ENCODE assay signal across 27 mouse cellular contexts in the genomic region with DNA sequence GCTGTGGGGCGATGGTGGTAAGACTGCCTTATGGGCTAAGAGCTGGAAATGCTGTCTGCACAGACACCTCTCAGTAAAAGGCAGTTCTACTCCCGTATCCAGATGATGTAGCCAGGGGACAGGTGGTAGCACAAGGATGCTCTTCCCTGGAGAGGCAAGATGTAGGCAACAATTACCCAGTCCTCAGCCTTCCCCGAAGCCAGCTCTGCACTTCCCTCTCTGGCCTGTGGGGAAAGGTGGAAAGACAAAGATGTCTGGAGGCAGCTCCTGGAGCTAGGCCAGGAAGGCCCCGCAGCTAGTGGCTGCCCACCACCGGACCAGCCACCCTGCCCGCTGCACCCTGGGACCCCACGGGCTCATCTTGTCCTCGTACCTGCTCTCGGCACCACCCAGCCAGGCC.
DNase-seq lines count a peak whose midpoint lies in the region; ATAC-seq and TF ChIP-seq lines count a peak whose summit lies in the region.
"Had no signal": no experiment of that assay in that cellular context is flagged by ENCODE, and none has a peak within 500 bp of the region (broad histone marks: within the 10 kb centered on the region; RNA-seq: fewer than 3 reads in every experiment).

No protein-coding gene starts in this region.

- no peak overlapping the region for H3K9ac ChIP-seq in forebrain, embryonic 15.5 days (replicated peaks)
- H3K9ac ChIP-seq in forebrain, embryonic 16.5 days (replicated peaks; ENCODE audit: low read depth, low read length) = no peak overlapping the region
- no peak overlapping the region for H3K9ac ChIP-seq in intestine, postnatal 0 days (ENCODE audit: low read depth, low read length)
- no peak overlapping the region for H3K9ac ChIP-seq in intestine, embryonic 16.5 days (ENCODE audit: low read depth, low read length)
- H3K9ac ChIP-seq: forebrain, embryonic 12.5 days; hindbrain, embryonic 13.5 days; kidney, embryonic 15.5 days; limb, embryonic 13.5 days; midbrain, embryonic 12.5 days had no signal

- no peak for ATAC-seq in forebrain, embryonic 15.5 days (replicated peaks)
- no peak for ATAC-seq in forebrain, embryonic 16.5 days
- no peak for ATAC-seq in intestine, postnatal 0 days
- ATAC-seq in intestine, embryonic 16.5 days = no peak
- no peak for ATAC-seq in activated CD4-positive, CD25-positive, alpha-beta regulatory T cell, adult 4 months

- peak; percentile 47 for DNase-seq in WW6 (ENCODE audit: low read depth, low spot score)
- no peak for DNase-seq in ovary, postnatal 10 days (ENCODE audit: low spot score)
- DNase-seq: adrenal gland, postnatal 14 days; cerebellum, adult 18-20 months; gastrocnemius, postnatal 36 days; heart, adult 18-20 months; heart, postnatal 36 days; kidney, adult 18-20 months; kidney, postnatal 36 days; lung, postnatal 36 days; retina, postnatal 1 day; right cerebral cortex, postnatal 14 days had no signal

- peaks cover 100% of the 10 kb centered on the region for H3K36me3 ChIP-seq in forebrain, embryonic 15.5 days
- peaks cover 43% of the 10 kb centered on the region for H3K36me3 ChIP-seq in forebrain, embryonic 16.5 days (ENCODE audit: control insufficient read depth, insufficient read depth)
- H3K36me3 ChIP-seq in intestine, postnatal 0 days (ENCODE audit: control insufficient read depth, insufficient read depth) = 0 out of 2 replicates have a peak, but pooled peaks cover 2% of the 10 kb centered on the region
- 0 out of 2 replicates have a peak, but pooled peaks cover 3% of the 10 kb centered on the region for H3K36me3 ChIP-seq in intestine, embryonic 16.5 days (ENCODE audit: control insufficient read depth, insufficient read depth, low read length)
- no peaks in the 10 kb centered on the region for H3K36me3 ChIP-seq in E14TG2a.4 (ENCODE audit: insufficient read depth, low read length)
- H3K36me3 ChIP-seq: kidney, embryonic 15.5 days; limb, embryonic 13.5 days had no signal

- no peak overlapping the region for H3K4me2 ChIP-seq in forebrain, embryonic 15.5 days (replicated peaks)
- H3K4me2 ChIP-seq in forebrain, embryonic 16.5 days (ENCODE audit: low read length) = no peak overlapping the region
- H3K4me2 ChIP-seq in intestine, postnatal 0 days (replicated peaks; ENCODE audit: low read depth) = no peak overlapping the region
- H3K4me2 ChIP-seq in intestine, embryonic 16.5 days (ENCODE audit: low read depth, low read length) = no peak overlapping the region
- H3K4me2 ChIP-seq: forebrain, embryonic 12.5 days; heart, embryonic 11.5 days; hindbrain, embryonic 13.5 days; kidney, embryonic 15.5 days; limb, embryonic 13.5 days; liver, embryonic 11.5 days; midbrain, embryonic 12.5 days had no signal

- 0 out of 2 replicates have a peak, but pooled peaks have one; percentile 7 for TF ChIP-seq CTCF in intestine, postnatal 0 days (IDR thresholded peaks at IDR 0.05; ENCODE audit: low read depth)
- peak; percentile 18; the same call in 1 of the 2 replicates for TF ChIP-seq CTCF in E14TG2a.4 (conservative IDR thresholded peaks at IDR 0.05; ENCODE audit: low read length)

- H3K4me1 ChIP-seq in forebrain, embryonic 15.5 days = no peaks in the 10 kb centered on the region
- H3K4me1 ChIP-seq in forebrain, embryonic 16.5 days (replicated peaks; ENCODE audit: control insufficient read depth, insufficient read depth, low read length) = no peaks in the 10 kb centered on the region
- no peaks in the 10 kb centered on the region for H3K4me1 ChIP-seq in intestine, postnatal 0 days (replicated peaks; ENCODE audit: control insufficient read depth, insufficient read depth, low read length)
- no peaks in the 10 kb centered on the region for H3K4me1 ChIP-seq in intestine, embryonic 16.5 days (ENCODE audit: control insufficient read depth, insufficient read depth, low read length)
- H3K4me1 ChIP-seq in E14TG2a.4 (replicated peaks; ENCODE audit: low read depth, low read length) = peaks cover 8% of the 10 kb centered on the region; the same call in 1 of the 2 replicates
- H3K4me1 ChIP-seq: forebrain, embryonic 12.5 days; hindbrain, embryonic 13.5 days; kidney, embryonic 15.5 days; limb, embryonic 13.5 days; megakaryocyte, embryonic 14.5 days; midbrain, embryonic 12.5 days had no signal

- no peaks in the 10 kb centered on the region for H3K9me3 ChIP-seq in forebrain, embryonic 15.5 days
- H3K9me3 ChIP-seq in forebrain, embryonic 16.5 days (ENCODE audit: control insufficient read depth, low read length) = no peaks in the 10 kb centered on the region
- H3K9me3 ChIP-seq in intestine, postnatal 0 days (ENCODE audit: control insufficient read depth) = no peaks in the 10 kb centered on the region
- no peaks in the 10 kb centered on the region for H3K9me3 ChIP-seq in intestine, embryonic 16.5 days (ENCODE audit: control insufficient read depth, low read length)
- H3K9me3 ChIP-seq in E14TG2a.4 (ENCODE audit: low read length) = no peaks in the 10 kb centered on the region
- H3K9me3 ChIP-seq: forebrain, embryonic 12.5 days; hindbrain, embryonic 13.5 days; kidney, embryonic 15.5 days; limb, embryonic 13.5 days; megakaryocyte, embryonic 14.5 days; midbrain, embryonic 12.5 days had no signal

- H3K27ac ChIP-seq in forebrain, embryonic 15.5 days (replicated peaks) = 0 out of 2 replicates have a peak overlapping the region, but pooled peaks have one; percentile 5
- no peak overlapping the region for H3K27ac ChIP-seq in forebrain, embryonic 16.5 days (ENCODE audit: low read length)
- no peak overlapping the region for H3K27ac ChIP-seq in intestine, postnatal 0 days (ENCODE audit: low read depth, low read length)
- H3K27ac ChIP-seq in intestine, embryonic 16.5 days (ENCODE audit: low read length) = no peak overlapping the region
- H3K27ac ChIP-seq: forebrain, embryonic 12.5 days; hindbrain, embryonic 13.5 days; kidney, embryonic 15.5 days; limb, embryonic 13.5 days; midbrain, embryonic 12.5 days had no signal

- no peaks in the 10 kb centered on the region for H3K27me3 ChIP-seq in forebrain, embryonic 15.5 days
- H3K27me3 ChIP-seq in forebrain, embryonic 16.5 days (replicated peaks; ENCODE audit: control insufficient read depth, insufficient read depth, low read length) = no peaks in the 10 kb centered on the region
- H3K27me3 ChIP-seq in intestine, postnatal 0 days (replicated peaks; ENCODE audit: control insufficient read depth, insufficient read depth, low read length) = no peaks in the 10 kb centered on the region
- no peaks in the 10 kb centered on the region for H3K27me3 ChIP-seq in intestine, embryonic 16.5 days (replicated peaks; ENCODE audit: control insufficient read depth, insufficient read depth, low read length)
- peaks cover 11% of the 10 kb centered on the region; the same call in 1 of the 2 replicates for H3K27me3 ChIP-seq in E14TG2a.4 (ENCODE audit: insufficient read depth, low read length)
- H3K27me3 ChIP-seq: forebrain, embryonic 12.5 days; hindbrain, embryonic 13.5 days; kidney, embryonic 15.5 days; limb, embryonic 13.5 days; midbrain, embryonic 12.5 days had no signal

- 80% methylated on average over 9 of the region's 9 CpGs for WGBS in forebrain, embryonic 15.5 days
- WGBS in forebrain, embryonic 16.5 days = 82% methylated on average over 9 of the region's 9 CpGs
- WGBS in intestine, postnatal 0 days = 84% methylated on average over 9 of the region's 9 CpGs
- 84% methylated on average over 9 of the region's 9 CpGs for WGBS in intestine, embryonic 16.5 days

- no peak overlapping the region for H3K4me3 ChIP-seq in forebrain, embryonic 15.5 days
- H3K4me3 ChIP-seq in forebrain, embryonic 16.5 days (replicated peaks; ENCODE audit: low read length) = no peak overlapping the region
- no peak overlapping the region for H3K4me3 ChIP-seq in intestine, postnatal 0 days (ENCODE audit: low read depth, low read length)
- H3K4me3 ChIP-seq in intestine, embryonic 16.5 days (ENCODE audit: low read length) = no peak overlapping the region
- H3K4me3 ChIP-seq in E14TG2a.4 (replicated peaks; ENCODE audit: low read length) = peak overlapping the region; percentile 48
- H3K4me3 ChIP-seq: erythroblast, embryonic 14.5 days; forebrain, embryonic 12.5 days; hindbrain, embryonic 13.5 days; kidney, embryonic 15.5 days; limb, embryonic 13.5 days; megakaryocyte, embryonic 14.5 days; midbrain, embryonic 12.5 days had no signal
